Mouse (Mus musculus) ES-E14 (cell line): ENCODE results near the gene Col17a1.

Source experiments
- MAFK ChIP-seq: IDR thresholded peaks from 2 replicates; pipeline ENCODE4 v1.6.1; 2014; ENCODE audit warnings: mild to moderate bottlenecking, low read depth, low read length, inconsistent platforms; ENCODE audit not compliant: insufficient read depth
- ZNF384 ChIP-seq: IDR thresholded peaks from 2 replicates; pipeline ENCODE4 v1.6.1; 2012; ENCODE audit warnings: low read depth, low read length, inconsistent platforms

- TF ChIP-seq MAFK (no peak), ZNF384 (no peak)
Measured at GRCm38 (mm10) chr19:47699743-47700142, 7.8 kb upstream of the Col17a1 start.
